Mouse (Mus musculus): ENCODE results near the gene Tmeff2.

- no peak for TF ChIP-seq CTCF (IDR thresholded peaks at IDR 0.05; ENCODE audit: control insufficient read depth, insufficient read depth, insufficient replicate concordance, low read depth, low read length)
- TF ChIP-seq POLR2A (IDR thresholded peaks at IDR 0.05; ENCODE audit: control insufficient read depth, low read depth, low read length) = no peak
These were observed 99.3 kb downstream of the Tmeff2 start for GRCm38 (mm10) chr1:50999793-51000192.
